Mouse (Mus musculus) testis, adult 2 months (tissue): ENCODE results near the gene Cd84. TPM values are rescaled to one million over a fixed set of nuclear protein-coding genes. Genes with fewer than 3 reads are reported as not detected.

Experiments used
- H3K27ac ChIP-seq: fragments of 200-500 bp; 2 replicates; pipeline ENCODE4 v1.5.1; 2012; ENCODE audit warnings: low read depth, low read length; ENCODE audit not compliant: control insufficient read depth, insufficient read depth
- H3K27me3 ChIP-seq: fragments of 200-500 bp; 2 replicates; pipeline ENCODE4 v1.6.1; 2012; ENCODE audit warnings: mild to moderate bottlenecking, low read length, moderate library complexity; ENCODE audit not compliant: control insufficient read depth, insufficient read depth
- H3K36me3 ChIP-seq: fragments of 200-500 bp; 2 replicates; pipeline ENCODE4 v1.6.1; 2012; ENCODE audit warnings: mild to moderate bottlenecking, low read length; ENCODE audit not compliant: control insufficient read depth, insufficient read depth
- H3K4me1 ChIP-seq: fragments of 200-500 bp; 2 replicates; pipeline ENCODE4 v1.6.1; 2012; ENCODE audit warnings: low read length; ENCODE audit not compliant: control insufficient read depth, insufficient read depth
- H3K4me3 ChIP-seq: fragments of 200-500 bp; 2 replicates; pipeline ENCODE4 v1.5.1; 2012; ENCODE audit warnings: low read depth, mild to moderate bottlenecking, low read length, moderate library complexity, mixed read lengths; ENCODE audit not compliant: control insufficient read depth
- CTCF ChIP-seq: fragments of 200-500 bp; IDR thresholded peaks from 2 replicates; pipeline ENCODE4 v1.5.1; 2012; ENCODE audit warnings: low read depth, mild to moderate bottlenecking, inconsistent platforms, low read length, moderate library complexity; ENCODE audit not compliant: control insufficient read depth, insufficient read depth, insufficient replicate concordance
- POLR2A ChIP-seq: fragments of 200-500 bp; IDR thresholded peaks from 2 replicates; pipeline ENCODE4 v1.6.1; 2012; ENCODE audit warnings: low read depth, mild to moderate bottlenecking, inconsistent platforms, low read length, moderate library complexity; ENCODE audit not compliant: control insufficient read depth
- polyA plus RNA-seq: library from polyadenylated mRNA; depleted of rRNA; stranded (reverse); fragments of >200 nt; gene quantifications from 2 replicates; pipeline ENCODE4 v1.2.3, GENCODE M21; 2012; rRNA removed

Gene Cd84
- polyA plus RNA-seq, 1 experiment = 0.56 TPM

GRCm38 (mm10) chr1:171922844-171923243 lies 83.3 kb downstream of the Cd84 start:
- H3K36me3 ChIP-seq = no peaks in the 10 kb centered on the region
- no peak overlapping the region for H3K27ac ChIP-seq
- H3K27me3 ChIP-seq = no peaks in the 10 kb centered on the region
- no peaks in the 10 kb centered on the region for H3K4me1 ChIP-seq
- no peak overlapping the region for H3K4me3 ChIP-seq
- TF ChIP-seq POLR2A (no peak), CTCF (no peak)

- Histone ChIP-seq H3K4me1 (no peaks in the 10 kb centered on the region), H3K27me3 (no peaks in the 10 kb centered on the region), H3K36me3 (no peaks in the 10 kb centered on the region), H3K27ac (no peak overlapping the region), H3K4me3 (no peak overlapping the region)
- TF ChIP-seq POLR2A = no peak
- TF ChIP-seq CTCF = no peak
These were observed 85.4 kb downstream of the Cd84 start for GRCm38 (mm10) chr1:171924900-171925299.

- Histone ChIP-seq H3K27ac (no peak overlapping the region), H3K27me3 (no peaks in the 10 kb centered on the region), H3K36me3 (no peaks in the 10 kb centered on the region), H3K4me3 (no peak overlapping the region), H3K4me1 (peaks cover 3% of the 10 kb centered on the region; the same call in 1 of the 2 replicates)
- no peak for TF ChIP-seq POLR2A
- no peak for TF ChIP-seq CTCF
These were observed 94.4 kb downstream of the Cd84 start for GRCm38 (mm10) chr1:171933851-171934250.

GRCm38 (mm10) chr1:171938952-171939948 lies 99.8 kb downstream of the Cd84 start:
- H3K4me1 ChIP-seq = peaks cover 3% of the 10 kb centered on the region; the same call in 1 of the 2 replicates
- H3K27me3 ChIP-seq = no peaks in the 10 kb centered on the region
- H3K27ac ChIP-seq = no peak overlapping the region
- no peak overlapping the region for H3K4me3 ChIP-seq
- no peaks in the 10 kb centered on the region for H3K36me3 ChIP-seq
- TF ChIP-seq CTCF (no peak), POLR2A (no peak)

Other genes starting within 250 kb of the Cd84 start
- gene Ly9, start 232.3 kb upstream of the Cd84 start, polyA plus RNA-seq = 0.81 and 0.84 TPM in 2 replicates
- gene Slamf7, start 186.7 kb upstream of the Cd84 start, polyA plus RNA-seq = 16.0 and 19.5 TPM in 2 replicates
- gene Cd48, start 157.7 kb upstream of the Cd84 start, polyA plus RNA-seq = 1.2 and 1.9 TPM in 2 replicates
- 0.46 and 0.62 TPM in 2 replicates for gene Slamf1, start 72.6 kb upstream of the Cd84 start, polyA plus RNA-seq
- 0.05 TPM in 1 of 2 replicates, not detected in the other for gene Gm10521, start 56.0 kb downstream of the Cd84 start, polyA plus RNA-seq
- 0.02 TPM in 1 of 2 replicates, not detected in the other for gene Slamf6, start 77.8 kb downstream of the Cd84 start, polyA plus RNA-seq
- gene Vangl2, start 188.7 kb downstream of the Cd84 start, polyA plus RNA-seq = 2.6 and 4.6 TPM in 2 replicates
- 0.24 and 0.33 TPM in 2 replicates for gene Nhlh1, start 217.9 kb downstream of the Cd84 start, polyA plus RNA-seq
- gene Copa, start 242.8 kb downstream of the Cd84 start, polyA plus RNA-seq = 28.1 and 33.1 TPM in 2 replicates
- 60.5 and 77.9 TPM in 2 replicates for gene Ncstn, start 243.1 kb downstream of the Cd84 start, polyA plus RNA-seq